Mouse (Mus musculus) CD4-positive, CD25-positive, alpha-beta regulatory T cell, adult 9 weeks (primary cell): ENCODE measurements around the gene Med28. TPM values are rescaled to one million over a fixed set of nuclear protein-coding genes. Genes with fewer than 3 reads are reported as not detected.

ENCODE experiments used
- polyA plus RNA-seq: library from polyadenylated mRNA; unstranded; fragments of 100-300 nt; shearing (Covaris generic); gene quantifications from one replicate; pipeline ENCODE4 v1.2.1, GENCODE M21; 2017

Med28 gene
- polyA plus RNA-seq, result 315 TPM

DNA sequence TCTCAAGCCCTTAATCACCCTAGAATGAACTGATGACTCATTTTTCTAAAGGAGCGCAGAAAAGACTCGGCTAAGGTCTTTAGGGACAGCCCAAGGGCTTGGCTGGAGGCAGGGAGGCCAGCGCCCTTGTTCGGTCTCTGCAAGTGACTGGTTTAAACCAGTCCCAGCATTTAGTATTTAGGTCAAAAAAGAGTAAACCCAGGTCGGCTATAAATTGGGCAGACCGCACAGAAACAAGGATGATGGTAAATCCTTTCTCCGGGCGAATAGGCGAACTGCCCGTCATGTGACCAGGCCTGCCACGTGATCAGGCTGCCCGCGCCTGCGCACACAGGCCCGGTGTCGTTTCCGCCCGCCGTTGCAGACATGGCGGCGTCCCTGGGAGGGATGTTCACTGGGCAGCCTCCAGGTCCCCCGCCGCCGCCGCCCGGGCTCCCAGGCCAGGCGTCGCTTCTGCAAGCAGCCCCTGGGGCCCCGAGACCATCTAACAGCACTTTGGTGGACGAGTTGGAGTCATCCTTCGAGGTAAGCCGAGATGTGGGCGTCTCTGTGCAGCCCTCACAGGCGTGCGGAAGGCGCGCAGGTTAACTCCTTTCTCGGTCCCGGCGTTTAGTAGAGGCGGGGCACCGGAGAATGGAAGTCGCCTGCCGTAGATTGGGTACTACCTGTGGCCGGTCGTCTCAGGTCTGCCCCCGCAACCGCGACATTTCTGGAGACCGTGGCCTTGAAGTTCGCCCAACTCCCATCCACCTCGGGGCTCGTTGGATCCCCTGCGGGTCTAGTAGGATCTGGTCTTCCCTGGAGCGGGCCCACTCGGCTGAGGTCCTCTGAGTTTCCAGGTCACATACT is at the start of gene Med28:
TSS of gene Med28 (plus strand) at position 270 of the 849 bp plus-strand sequence.

GRCm38 (mm10) chr5:45493191-45494092 is 26.6 kb upstream of the Med28 start, which contains the start of gene Lap3:
Gene Lap3, plus strand, starts transcription at chr5:45493374.

Other genes starting within 250 kb of the Med28 start
- gene Qdpr, start 70.0 kb upstream of the Med28 start, polyA plus RNA-seq, result 85.6 TPM
- not detected for gene Clrn2, start 66.5 kb upstream of the Med28 start, polyA plus RNA-seq
- gene Lap3, start 26.9 kb upstream of the Med28 start, polyA plus RNA-seq, result 38.0 TPM
- gene Fam184b, start 119.4 kb downstream of the Med28 start, polyA plus RNA-seq, result 0.06 TPM
- gene Ncapg, start 149.7 kb downstream of the Med28 start, polyA plus RNA-seq, result 5.9 TPM